Mouse (Mus musculus): ENCODE results near the gene Hmg20a.

The Hmg20a gene

DNA sequence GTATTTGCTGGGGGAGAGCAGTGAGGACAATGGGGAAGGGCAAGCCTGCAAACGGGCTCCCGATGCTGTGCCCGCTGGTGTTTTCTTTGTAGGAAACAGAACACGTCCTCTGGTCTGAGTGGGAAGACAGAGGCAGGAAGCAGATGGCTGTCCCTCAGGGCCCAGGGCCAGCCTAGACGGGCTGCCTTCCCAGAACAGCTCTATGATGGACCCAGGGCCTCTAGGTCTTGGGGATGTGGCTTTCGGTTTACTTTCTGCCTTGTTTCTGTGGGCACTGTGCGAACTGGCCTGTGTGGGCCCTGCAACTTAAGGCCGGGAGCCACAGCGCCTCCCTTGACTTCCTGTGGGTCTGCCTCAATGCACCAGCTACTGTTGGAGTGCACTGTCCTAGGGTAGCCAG is 115.5 kb downstream of the Hmg20a start:
- DNase-seq = peak; percentile 32

- DNase-seq = no peak
Observed at GRCm38 (mm10) chr9:56534727-56535126, 116.3 kb downstream of the Hmg20a start.

DNA sequence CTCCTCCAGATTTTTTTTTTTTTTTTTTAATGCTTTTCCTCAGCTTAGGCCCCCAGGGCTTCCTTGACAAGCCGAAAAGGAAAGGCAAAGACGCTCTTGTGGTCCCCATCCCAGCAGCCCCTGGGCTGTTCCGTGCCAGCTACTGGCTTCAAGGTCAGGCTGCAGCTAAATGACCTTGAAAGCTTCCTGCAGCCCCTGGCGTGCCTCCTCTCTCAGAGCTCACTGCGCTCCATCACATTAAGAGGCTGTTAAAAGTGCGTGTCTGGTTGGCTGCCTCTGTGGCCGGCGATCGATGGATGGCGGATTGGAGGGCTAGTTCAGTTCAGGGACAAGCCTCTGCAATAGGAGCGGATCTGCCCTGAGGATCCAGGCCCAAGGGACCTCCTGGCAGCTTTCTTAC is 117.0 kb downstream of the Hmg20a start:
- DNase-seq = no peak

GRCm38 (mm10) chr9:56540051-56540450 is 121.6 kb downstream of the Hmg20a start:
- no peak for DNase-seq

- no peak for DNase-seq
Observed at GRCm38 (mm10) chr9:56544687-56545475, 126.5 kb downstream of the Hmg20a start.

Measured in kidney, adult 9 months (tissue).